Mouse (Mus musculus) limb, embryonic 14.5 days (tissue): ENCODE data around the gene H2-Ob. TPM values are rescaled to one million over a fixed set of nuclear protein-coding genes. Genes with fewer than 3 reads are reported as not detected.

ENCODE experiments used
- ATAC-seq: fragments of 200-750 bp; cut with Nextera tagmentation; 2 replicates; pipeline ENCODE4 v1.8.0; 2017; ENCODE audit warnings: low read depth, moderate number of reproducible peaks, moderate TSS enrichment; ENCODE audit not compliant: low FRiP score
- DNase-seq: peaks from one replicate; pipeline ENCODE4 v3.0.0-alpha.2; 2015; ENCODE audit warnings: low spot score
- H3K27ac ChIP-seq: fragments of 300-500 bp; sonication (generic); replicated peaks from 2 replicates; pipeline ENCODE4 v1.5.1; 2014; ENCODE audit warnings: low read depth, mild to moderate bottlenecking, low read length, moderate library complexity, mixed read lengths
- H3K27me3 ChIP-seq: fragments of 300-500 bp; sonication (generic); 2 replicates; pipeline ENCODE4 v1.6.1; 2014; ENCODE audit warnings: low read length, mixed read lengths; ENCODE audit not compliant: control insufficient read depth, insufficient read depth
- H3K36me3 ChIP-seq: fragments of 300-500 bp; sonication (generic); 2 replicates; pipeline ENCODE4 v1.6.1; 2014; ENCODE audit warnings: mild to moderate bottlenecking, low read length, moderate library complexity, mixed read lengths; ENCODE audit not compliant: control insufficient read depth, insufficient read depth
- H3K4me1 ChIP-seq: fragments of 300-500 bp; sonication (generic); 2 replicates; pipeline ENCODE4 v1.6.1; 2014; ENCODE audit warnings: antibody characterized with exemption, low read length, mixed read lengths; ENCODE audit not compliant: control insufficient read depth, insufficient read depth
- H3K4me2 ChIP-seq: fragments of 300-500 bp; sonication (generic); replicated peaks from 2 replicates; pipeline ENCODE4 v1.6.1; 2014; ENCODE audit warnings: low read depth, mild to moderate bottlenecking, low read length, moderate library complexity; ENCODE audit not compliant: severe bottlenecking
- H3K4me3 ChIP-seq: fragments of 300-500 bp; sonication (generic); replicated peaks from 2 replicates; pipeline ENCODE4 v1.5.1; 2014; ENCODE audit warnings: low read length
- H3K9ac ChIP-seq: fragments of 300-500 bp; sonication (generic); 2 replicates; pipeline ENCODE4 v1.6.1; 2014; ENCODE audit warnings: mild to moderate bottlenecking, low read depth, low read length, moderate library complexity; ENCODE audit not compliant: severe bottlenecking
- H3K9me3 ChIP-seq: fragments of 300-500 bp; sonication (generic); 2 replicates; pipeline ENCODE4 v1.6.1; 2016; ENCODE audit warnings: low read length; ENCODE audit not compliant: control insufficient read depth
- POLR2A ChIP-seq: fragments of 200-500 bp; IDR thresholded peaks from 2 replicates; pipeline ENCODE4 v1.8.0; 2012; ENCODE audit warnings: inconsistent platforms, mild to moderate bottlenecking, moderate library complexity, borderline replicate concordance; ENCODE audit not compliant: insufficient read depth, insufficient read length; ENCODE audit errors: extremely low read depth
- WGBS: fragments of 180-500 bp; shearing (Covaris S2); extraction: QIAGEN DNeasy Blood & Tissue Kit; methylation state at CpG from one replicate; pipeline ENCODE4 v1.1.7; 2014; 5-methylcytosine and 5-hydroxymethylcytosine counted together
- polyA plus RNA-seq, 2 experiments: library from polyadenylated mRNA; depleted of rRNA in 1 of 2; stranded (reverse) in 1 of 2; unstranded in 1 of 2; fragments of >200 nt; fragmentation: Nextera tagmentation in 1 of 2; extraction: Ambion mirVana in 1 of 2; gene quantifications; 2 replicates each; pipeline versions ENCODE4 v1.2.1 to v1.2.3; 2012 to 2014

The H2-Ob gene
- polyA plus RNA-seq, 2 experiments = 0.06 TPM; not detected in 1

DNA sequence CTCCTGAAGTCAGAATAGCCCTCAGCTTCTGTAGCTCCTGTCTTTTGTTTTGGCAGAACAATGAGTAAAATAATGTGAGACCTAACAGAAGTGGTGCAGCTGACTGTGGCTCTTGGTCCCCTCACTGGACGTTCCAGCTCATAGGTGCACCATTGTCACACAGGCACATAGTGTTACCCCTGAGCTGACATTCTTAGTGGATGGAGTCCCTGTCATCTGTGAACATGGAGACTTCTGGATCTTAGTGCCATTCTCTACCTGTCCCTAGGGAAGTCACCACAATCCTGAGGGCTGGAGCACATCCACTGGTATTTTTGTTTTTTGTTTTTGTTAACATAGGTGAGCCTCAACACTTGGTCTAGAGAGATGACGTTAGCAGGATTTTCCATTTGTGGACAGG, 32.2 kb downstream of the H2-Ob start:
- Histone ChIP-seq H3K36me3 (no peaks in the 10 kb centered on the region), H3K4me2 (no peak overlapping the region), H3K9me3 (no peaks in the 10 kb centered on the region), H3K4me3 (no peak overlapping the region), H3K9ac (no peak overlapping the region), H3K27ac (no peak overlapping the region), H3K4me1 (no peaks in the 10 kb centered on the region), H3K27me3 (no peaks in the 10 kb centered on the region)
- ATAC-seq (no peak), DNase-seq (no peak)
- WGBS = 78% methylated on average over 2 of the region's 2 CpGs
- no peak for TF ChIP-seq POLR2A

DNA sequence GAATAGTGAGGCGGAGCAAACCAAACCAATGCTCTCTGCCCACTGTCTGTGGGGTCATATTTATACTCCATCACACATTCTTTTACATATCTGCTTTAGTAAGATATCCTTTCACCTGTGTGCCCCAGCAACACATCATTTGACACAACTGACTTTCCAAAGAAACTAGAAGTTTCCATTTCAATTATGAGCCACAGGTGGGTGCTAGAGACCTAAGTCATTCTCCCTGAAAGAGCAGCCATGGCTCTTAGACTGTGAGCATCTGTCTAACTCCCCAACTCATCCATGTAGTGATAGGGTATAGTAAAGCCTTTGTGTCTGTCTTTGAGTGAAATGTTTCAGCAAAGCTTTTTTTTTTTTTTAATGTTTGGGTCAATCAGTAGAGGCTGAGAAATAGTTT, 33.4 kb downstream of the H2-Ob start:
- Histone ChIP-seq H3K9ac (no peak overlapping the region), H3K27me3 (no peaks in the 10 kb centered on the region), H3K9me3 (no peaks in the 10 kb centered on the region), H3K4me1 (no peaks in the 10 kb centered on the region), H3K27ac (no peak overlapping the region), H3K4me3 (no peak overlapping the region), H3K36me3 (no peaks in the 10 kb centered on the region), H3K4me2 (no peak overlapping the region)
- DNase-seq (no peak), ATAC-seq (no peak)
- TF ChIP-seq POLR2A = no peak
- 88% methylated on average over 1 of the region's 1 CpGs for WGBS

DNA sequence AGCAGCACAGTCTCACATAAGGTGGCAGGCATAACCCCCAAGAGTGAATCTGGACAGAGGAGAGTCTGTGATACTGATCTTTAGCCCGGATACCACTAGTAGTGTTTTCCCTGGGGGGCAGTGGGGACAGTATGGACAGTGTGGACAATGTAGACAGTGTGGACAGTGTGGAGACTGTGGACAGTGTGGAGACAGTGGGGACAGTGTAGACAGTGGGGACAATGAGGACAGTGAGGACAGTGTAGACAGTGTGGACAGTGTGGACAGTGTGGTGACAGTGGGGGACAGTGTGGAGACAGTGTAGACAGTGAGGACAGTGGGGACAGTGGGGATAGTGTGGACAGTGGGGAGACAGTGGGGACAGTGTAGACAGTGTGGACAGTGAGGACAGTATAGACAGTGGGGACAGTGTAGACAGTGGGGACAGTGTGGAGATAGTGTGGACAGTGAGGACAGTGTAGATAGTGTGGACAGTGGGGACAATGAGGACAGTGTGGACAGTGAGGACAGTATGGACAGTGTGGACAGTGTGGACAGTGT, 41.9 kb downstream of the H2-Ob start:
- WGBS = 81% methylated on average over 1 of the region's 1 CpGs
- no peak for ATAC-seq

DNA sequence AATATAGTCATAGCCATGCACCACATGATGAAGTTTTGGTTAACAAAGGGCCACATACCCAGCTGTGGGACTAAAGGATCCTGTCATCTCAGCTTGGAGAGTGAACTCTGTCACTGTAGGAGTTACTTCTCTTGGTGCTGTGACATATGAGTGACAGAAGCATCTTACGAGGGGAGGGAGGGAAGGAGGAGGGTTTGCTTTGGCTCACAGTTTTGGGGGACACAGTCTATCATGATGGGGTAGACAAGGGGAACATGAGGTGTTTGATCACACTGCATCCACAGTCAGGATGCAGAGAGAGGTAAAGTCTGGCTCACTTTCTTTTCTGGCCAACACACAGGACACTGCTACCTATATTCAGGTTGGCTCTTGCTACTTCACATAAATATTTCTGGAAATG, 43.1 kb downstream of the H2-Ob start:
- DNase-seq = no peak
- Histone ChIP-seq H3K9me3 (no peaks in the 10 kb centered on the region), H3K4me2 (no peak overlapping the region), H3K27ac (no peak overlapping the region), H3K36me3 (no peaks in the 10 kb centered on the region), H3K9ac (no peak overlapping the region), H3K27me3 (no peaks in the 10 kb centered on the region), H3K4me3 (no peak overlapping the region), H3K4me1 (no peaks in the 10 kb centered on the region)
- 50% methylated on average over 1 of the region's 1 CpGs for WGBS
- ATAC-seq = no peak
- TF ChIP-seq POLR2A = no peak

More for the DNA sequence above, 41.9 kb downstream of the H2-Ob start:
- no peaks in the 10 kb centered on the region for H3K9me3 ChIP-seq
- H3K9ac ChIP-seq = no peak overlapping the region
- H3K4me2 ChIP-seq = no peak overlapping the region
- no peaks in the 10 kb centered on the region for H3K36me3 ChIP-seq
- no peaks in the 10 kb centered on the region for H3K27me3 ChIP-seq
- H3K27ac ChIP-seq = no peak overlapping the region
- no peak for TF ChIP-seq POLR2A
- DNase-seq = no peak
- H3K4me3 ChIP-seq = no peak overlapping the region
- H3K4me1 ChIP-seq = no peaks in the 10 kb centered on the region

DNA sequence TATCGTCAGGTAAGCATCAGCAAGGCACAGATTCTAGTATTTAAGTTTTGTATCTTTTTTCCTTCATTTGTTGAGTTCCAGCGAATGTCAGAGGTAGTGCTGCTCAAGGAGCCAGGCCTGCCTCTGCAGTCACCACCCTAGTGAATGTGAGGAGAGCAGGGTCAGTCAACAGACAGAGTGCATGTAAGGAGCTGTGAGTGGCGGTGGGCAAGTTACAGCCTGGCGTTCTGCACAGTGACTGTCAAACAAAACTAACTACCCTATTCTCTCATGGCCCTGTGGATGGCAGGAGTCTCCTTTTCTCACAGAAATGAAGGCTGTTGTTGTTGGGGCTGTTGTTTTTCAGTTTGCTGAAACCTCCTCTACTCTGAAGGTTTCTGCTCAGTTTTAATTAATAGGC, 46.7 kb downstream of the H2-Ob start:
- WGBS = 73% methylated on average over 4 of the region's 4 CpGs
- TF ChIP-seq POLR2A = no peak
- no peak overlapping the region for H3K4me2 ChIP-seq
- H3K4me1 ChIP-seq = no peaks in the 10 kb centered on the region
- H3K4me3 ChIP-seq = no peak overlapping the region
- H3K27ac ChIP-seq = no peak overlapping the region
- no peak overlapping the region for H3K9ac ChIP-seq
- DNase-seq = no peak
- ATAC-seq = no peak
- no peaks in the 10 kb centered on the region for H3K9me3 ChIP-seq
- H3K27me3 ChIP-seq = no peaks in the 10 kb centered on the region
- no peaks in the 10 kb centered on the region for H3K36me3 ChIP-seq

DNA sequence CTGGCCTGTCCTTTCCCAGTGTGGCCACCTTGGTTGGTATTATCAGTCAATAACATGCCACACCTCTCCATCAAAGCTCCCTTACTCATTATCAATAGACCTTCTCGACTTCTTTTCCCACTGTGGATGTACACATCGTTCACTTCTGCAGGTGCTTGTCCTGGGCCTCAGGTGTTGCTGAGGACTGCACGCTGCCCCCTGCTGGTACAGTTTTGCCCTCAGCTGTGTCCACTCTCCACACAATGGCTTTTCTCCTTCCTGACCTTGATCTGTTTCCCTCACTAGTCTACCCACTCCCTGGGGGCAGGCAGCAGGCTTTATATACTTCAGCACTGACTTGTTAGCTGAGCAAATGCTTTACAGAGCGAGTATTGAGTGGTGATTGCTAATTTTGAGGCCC, 47.1 kb downstream of the H2-Ob start:
- Histone ChIP-seq H3K4me2 (no peak overlapping the region), H3K36me3 (no peaks in the 10 kb centered on the region), H3K4me1 (no peaks in the 10 kb centered on the region), H3K27me3 (no peaks in the 10 kb centered on the region), H3K9me3 (no peaks in the 10 kb centered on the region), H3K4me3 (no peak overlapping the region), H3K27ac (no peak overlapping the region), H3K9ac (no peak overlapping the region)
- WGBS = 36% methylated on average over 4 of the region's 4 CpGs
- TF ChIP-seq POLR2A = no peak
- no peak for ATAC-seq
- no peak for DNase-seq
